Mouse (Mus musculus): ENCODE data around the gene Cxcr4.
"Not testable (repeated sequence)": the region's sequence is repeated elsewhere in the genome, so short reads cannot be mapped to it uniquely, and the experiment has no call there.

Cxcr4 gene

GRCm38 (mm10) chr1:128597209-128597782 lies 5.2 kb upstream of the Cxcr4 start:
- no peak for DNase-seq

GRCm38 (mm10) chr1:128595528-128595927 lies 3.4 kb upstream of the Cxcr4 start:
- DNase-seq = no peak

DNA sequence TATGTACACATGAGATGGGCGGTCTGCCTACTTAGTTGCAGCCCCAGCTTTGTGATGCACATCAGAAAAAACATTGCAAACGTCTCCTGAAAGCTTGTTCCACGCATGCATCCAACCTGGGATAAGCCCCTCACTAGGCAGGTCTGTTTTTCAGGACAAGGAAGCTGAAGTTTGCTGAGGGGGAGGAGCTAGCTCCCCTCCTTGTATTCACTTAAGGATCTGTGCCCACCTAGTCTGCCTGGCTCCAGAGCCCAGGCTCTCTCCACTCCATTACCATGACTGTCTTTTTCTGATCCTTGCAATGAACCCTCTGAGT lies 3.0 kb upstream of the Cxcr4 start:
- no peak for DNase-seq

DNA sequence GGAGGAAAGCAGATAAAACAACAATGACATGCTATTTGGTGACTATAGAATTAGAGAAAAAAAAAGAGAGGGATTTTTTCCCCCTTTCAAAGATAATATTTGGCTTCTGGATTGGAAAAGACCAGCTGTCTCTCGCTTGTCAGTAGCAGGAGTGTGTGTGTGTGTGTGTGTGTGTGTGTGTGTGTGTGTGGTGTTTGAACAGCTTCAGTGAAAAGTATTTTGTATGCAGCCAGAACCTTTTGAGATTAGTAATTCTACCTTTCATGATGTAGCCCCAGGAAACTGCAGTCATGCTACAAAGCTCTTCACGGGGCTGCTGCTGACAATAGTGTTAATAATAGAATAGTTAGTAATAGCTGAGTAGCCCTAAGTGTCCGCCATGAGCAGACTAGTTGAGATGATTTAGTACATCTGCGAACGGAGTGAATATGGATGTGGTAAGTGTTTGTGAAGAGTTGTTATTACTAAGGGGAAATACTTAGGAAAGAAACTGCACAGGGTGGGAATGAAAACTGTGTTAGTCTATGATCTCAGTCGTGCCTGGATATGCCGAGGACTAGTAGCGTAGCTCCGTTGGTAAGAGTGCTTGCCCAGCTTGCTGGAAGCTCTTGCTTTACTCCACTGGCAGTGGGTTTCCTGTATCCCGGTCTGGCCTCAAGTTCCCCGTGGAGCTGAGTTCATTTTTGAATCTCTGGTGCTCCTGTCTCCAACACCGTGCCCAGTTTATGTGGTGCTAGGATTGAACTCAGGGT lies 2.4 kb upstream of the Cxcr4 start:
- no peak for DNase-seq

- peak; percentile 5 to 31 for DNase-seq
Observed at GRCm38 (mm10) chr1:128592961-128593501, 938 bp upstream of the Cxcr4 start.

DNA sequence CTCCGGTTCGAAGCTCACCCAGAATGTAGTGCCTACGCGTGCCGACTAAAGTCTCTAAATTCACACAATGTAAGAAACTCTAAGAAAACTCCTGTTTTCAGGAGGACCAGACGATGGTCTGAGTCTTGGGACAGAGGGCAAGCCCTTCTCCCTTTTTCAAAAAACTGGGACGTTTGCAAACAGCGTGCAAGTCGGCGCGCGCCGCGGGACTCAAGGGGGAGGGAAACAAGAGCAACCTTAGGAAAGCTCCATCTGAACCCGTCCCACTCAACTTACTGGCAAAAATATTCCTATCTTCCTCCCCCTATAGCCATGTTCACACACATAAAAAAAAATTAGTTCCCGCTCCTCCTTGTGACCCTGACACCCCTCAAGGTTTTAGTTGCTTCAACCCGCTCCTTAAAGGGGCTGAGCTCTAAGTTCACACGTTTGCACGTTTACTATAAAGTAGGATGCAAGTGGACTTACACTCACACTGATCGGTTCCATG lies 327 bp downstream of the Cxcr4 start:
- peak in 1 of 2 experiments; percentile 33 for DNase-seq

- peak; percentile 8 to 52 for DNase-seq
Observed at GRCm38 (mm10) chr1:128590816-128591720, 1.0 kb downstream of the Cxcr4 start.

GRCm38 (mm10) chr1:128590011-128590410 lies 2.1 kb downstream of the Cxcr4 start:
- no peak for DNase-seq

DNA sequence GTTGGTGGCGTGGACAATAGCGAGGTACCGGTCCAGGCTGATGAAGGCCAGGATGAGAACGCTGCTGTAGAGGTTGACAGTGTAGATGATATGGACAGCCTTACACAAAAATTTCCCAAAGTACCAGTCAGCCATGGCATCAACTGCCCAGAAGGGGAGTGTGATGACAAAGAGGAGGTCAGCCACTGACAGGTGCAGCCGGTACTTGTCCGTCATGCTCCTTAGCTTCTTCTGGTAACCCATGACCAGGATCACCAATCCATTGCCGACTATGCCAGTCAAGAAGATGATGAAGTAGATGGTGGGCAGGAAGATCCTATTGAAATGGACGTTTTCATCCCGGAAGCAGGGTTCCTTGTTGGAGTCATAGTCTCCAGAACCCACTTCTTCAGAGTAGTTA lies 2.6 kb downstream of the Cxcr4 start:
- no peak for DNase-seq

- DNase-seq = no peak
Observed at GRCm38 (mm10) chr1:128588337-128588736, 3.8 kb downstream of the Cxcr4 start.

GRCm38 (mm10) chr1:128586928-128587780 lies 4.9 kb downstream of the Cxcr4 start:
- DNase-seq = no peak

- no peak for DNase-seq
Observed at GRCm38 (mm10) chr1:128586162-128586927, 5.7 kb downstream of the Cxcr4 start.

DNA sequence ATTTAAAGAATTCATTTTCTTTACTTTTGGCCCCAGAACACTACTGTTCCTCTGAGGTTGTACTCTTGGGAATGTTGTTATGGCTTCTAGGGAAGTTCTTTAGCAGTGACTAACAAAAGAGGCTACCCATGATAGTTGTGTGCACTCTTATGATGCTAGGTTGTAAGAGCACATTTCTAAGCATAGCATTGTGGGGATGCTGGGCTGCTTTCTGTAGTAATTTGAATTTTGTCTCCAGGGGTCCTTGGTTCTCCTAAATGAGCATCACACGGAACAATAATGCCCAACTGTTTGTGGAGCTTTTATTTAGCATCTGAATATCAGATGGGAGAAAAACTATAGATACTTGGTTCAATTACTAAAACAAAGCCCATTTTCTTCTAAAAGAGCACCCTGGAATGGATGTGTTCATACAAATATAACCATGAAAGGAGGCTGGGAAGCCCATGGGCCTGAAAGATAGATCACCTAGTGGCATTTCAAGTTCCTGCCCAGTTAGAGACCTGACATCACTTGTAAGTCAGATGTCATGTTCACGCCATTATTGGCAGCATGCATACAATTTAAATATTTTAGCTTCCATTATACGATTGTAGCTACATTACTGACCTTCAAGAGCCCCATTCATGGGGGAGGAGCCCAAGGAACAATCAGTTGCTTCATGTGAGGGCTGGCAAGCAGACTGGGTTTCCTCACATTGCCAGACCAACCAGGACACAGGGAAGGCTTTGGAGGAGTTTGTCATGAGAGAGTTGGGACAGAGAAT lies 6.5 kb downstream of the Cxcr4 start:
- DNase-seq = no peak

- not testable (repeated sequence) for DNase-seq
Observed at GRCm38 (mm10) chr1:128584716-128585115, 7.4 kb downstream of the Cxcr4 start.

DNA sequence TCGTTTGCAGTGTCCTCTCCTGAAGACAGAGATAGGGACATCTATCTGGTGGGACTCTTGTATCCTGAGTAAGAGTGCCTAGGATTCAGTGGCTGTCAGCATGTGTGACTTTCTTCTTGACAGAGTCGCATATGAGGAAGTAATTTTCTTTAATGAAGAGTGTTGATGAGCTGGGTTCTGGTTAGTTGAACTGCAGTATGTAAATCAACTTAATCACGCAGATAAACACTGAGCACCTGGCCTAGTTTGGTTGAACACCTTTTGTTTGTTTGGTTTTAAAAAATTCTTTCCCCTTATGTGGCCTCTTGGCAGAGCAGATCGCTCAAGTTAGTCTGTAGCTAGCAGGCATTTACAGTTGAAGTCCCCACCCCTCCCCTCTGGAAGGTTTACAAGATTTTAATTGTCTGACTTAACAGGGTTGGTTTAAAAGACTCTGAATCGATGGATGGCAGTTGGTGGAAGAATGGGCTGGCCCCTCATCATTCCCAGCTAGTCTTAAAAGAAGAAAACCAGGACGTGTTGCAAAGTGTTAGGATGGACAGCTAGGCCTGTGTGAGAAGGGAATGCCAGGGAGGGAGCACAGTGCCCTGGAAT lies 8.7 kb downstream of the Cxcr4 start:
- DNase-seq = no peak

DNA sequence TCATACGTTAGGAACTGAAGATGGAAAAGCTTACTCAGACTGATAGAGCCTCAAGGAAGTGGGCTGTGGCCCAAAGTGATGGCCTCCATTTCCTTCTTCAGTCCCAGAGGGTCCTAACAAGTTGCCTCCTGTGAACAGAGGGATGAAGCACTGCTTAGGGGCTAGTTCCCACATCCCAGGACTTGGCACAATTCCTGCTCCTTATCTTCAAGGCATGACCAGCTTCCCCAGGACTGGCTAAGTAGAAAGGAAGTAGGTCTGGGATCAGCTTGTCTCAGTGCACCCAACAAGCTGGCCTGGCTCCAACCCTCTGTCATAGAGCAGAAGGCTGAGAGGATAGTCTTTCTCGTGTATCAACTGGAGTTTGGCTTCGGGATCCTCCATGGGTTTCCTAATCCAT lies 11.8 kb downstream of the Cxcr4 start:
- no peak for DNase-seq

- no peak for DNase-seq
Observed at GRCm38 (mm10) chr1:128578454-128578853, 13.6 kb downstream of the Cxcr4 start.

GRCm38 (mm10) chr1:128575096-128575495 lies 17.0 kb downstream of the Cxcr4 start:
- no peak for DNase-seq

GRCm38 (mm10) chr1:128571033-128571432 lies 21.1 kb downstream of the Cxcr4 start:
- no peak for DNase-seq

- DNase-seq = no peak
Observed at GRCm38 (mm10) chr1:128569992-128570648, 22.0 kb downstream of the Cxcr4 start.

Measured in kidney, postnatal 36 days (tissue).